Mouse (Mus musculus): ENCODE measurements around the gene Gm42420. TPM values are rescaled to one million over a fixed set of nuclear protein-coding genes. Genes with fewer than 3 reads are reported as not detected.

The Gm42420 gene
- polyA plus RNA-seq, 1 experiment from 2014 or later: 0.76 TPM

Other genes with a start within 250 kb of the Gm42420 start
- 43.1 and 51.5 TPM in 2 replicates for gene Slc37a3, start 208.1 kb upstream of the Gm42420 start, polyA plus RNA-seq (2016; fragmentation: Nextera tagmentation; extraction: Ambion mirVana)
- gene Rab19, start 204.6 kb upstream of the Gm42420 start, polyA plus RNA-seq (2016; fragmentation: Nextera tagmentation; extraction: Ambion mirVana): 0.31 and 0.80 TPM in 2 replicates
- 90.0 and 116 TPM in 2 replicates for gene Mkrn1, start 165.3 kb upstream of the Gm42420 start, polyA plus RNA-seq (2016; fragmentation: Nextera tagmentation; extraction: Ambion mirVana)
- gene Dennd2a, start 27.9 kb upstream of the Gm42420 start, polyA plus RNA-seq (2016; fragmentation: Nextera tagmentation; extraction: Ambion mirVana): 42.7 and 45.6 TPM in 2 replicates
- 29.3 and 30.8 TPM in 2 replicates for gene Adck2, start 11.9 kb upstream of the Gm42420 start, polyA plus RNA-seq (2016; fragmentation: Nextera tagmentation; extraction: Ambion mirVana)
- gene Ndufb2, start 6.8 kb downstream of the Gm42420 start, polyA plus RNA-seq (2016; fragmentation: Nextera tagmentation; extraction: Ambion mirVana): 292 and 328 TPM in 2 replicates
- gene Braf, start 139.7 kb downstream of the Gm42420 start, polyA plus RNA-seq (2016; fragmentation: Nextera tagmentation; extraction: Ambion mirVana): 18.4 and 18.6 TPM in 2 replicates
- 224 and 231 TPM in 2 replicates for gene Mrps33, start 225.2 kb downstream of the Gm42420 start, polyA plus RNA-seq (2016; fragmentation: Nextera tagmentation; extraction: Ambion mirVana)

Measured in hindbrain, embryonic 10.5 days (tissue).